Mouse (Mus musculus) frontal cortex, adult (tissue): ENCODE measurements at regions not wholly inside any gene's neighbourhood (a gene's known extent, or its start where the extent isn't known, plus 50 kb on each side); places are given as distances from the start of the nearest gene placed in this dataset.

Source experiments
- ATAC-seq: cut with Nextera tagmentation; 2 replicates; pipeline ENCODE4 v1.9.2; 2017; ENCODE audit warnings: mild to moderate bottlenecking, moderate library complexity, mixed read lengths; ENCODE audit not compliant: low TSS enrichment

GRCm38 (mm10) chr9:73319704-73320307, 206.6 kb downstream of the Rsl24d1 start:
- ATAC-seq: 0 out of 2 replicates have a peak, but pooled peaks have one; percentile 16

GRCm38 (mm10) chr9:73331066-73331465, 217.8 kb downstream of the Rsl24d1 start:
- no peak for ATAC-seq

DNA sequence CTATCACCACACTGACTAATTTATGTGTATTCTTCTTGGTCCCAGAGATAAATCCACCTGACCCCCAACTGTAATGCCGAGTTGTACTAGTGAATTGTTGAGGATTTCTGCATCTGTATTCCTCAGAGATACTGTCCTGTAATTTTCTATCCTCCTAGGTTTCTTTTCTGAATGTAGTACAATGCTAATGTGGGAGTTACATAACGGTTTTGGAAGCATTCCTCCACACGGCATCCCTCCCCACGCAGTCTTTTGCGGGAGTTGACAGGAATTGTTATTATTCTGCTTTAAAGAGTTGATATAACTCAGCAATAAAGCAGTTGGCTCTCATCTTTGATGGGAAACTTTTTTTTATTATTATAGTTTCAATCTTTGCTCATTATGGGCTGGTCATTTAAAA, 222.8 kb downstream of the Rsl24d1 start:
- peak; percentile 95 for ATAC-seq

GRCm38 (mm10) chr9:73337045-73337740, 224.0 kb downstream of the Rsl24d1 start:
- ATAC-seq: peak; percentile 99

GRCm38 (mm10) chr9:73355876-73356275, 242.7 kb downstream of the Rsl24d1 start:
- no peak for ATAC-seq

GRCm38 (mm10) chr9:73358968-73359367, 245.7 kb downstream of the Rsl24d1 start:
- no peak for ATAC-seq

DNA sequence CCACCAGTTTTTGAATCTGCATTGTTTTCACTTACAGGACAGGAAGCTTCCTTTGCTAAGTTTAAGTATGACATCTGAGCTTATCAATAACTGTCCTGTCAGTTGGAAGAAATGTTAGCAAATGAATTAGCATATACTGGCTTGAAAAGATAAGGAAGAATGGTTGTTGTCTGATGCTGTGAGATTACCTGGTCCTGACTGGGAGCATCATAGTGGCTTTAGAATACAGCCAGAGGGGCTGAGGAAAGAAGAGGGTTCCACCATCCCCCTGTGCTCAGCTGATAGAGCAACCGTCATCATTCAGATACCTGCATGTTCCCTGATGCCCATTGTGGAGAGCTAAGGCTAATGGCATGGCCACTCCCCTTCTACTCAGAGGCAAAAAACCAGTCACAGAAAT, 267.5 kb downstream of the Rsl24d1 start:
- ATAC-seq: no peak

GRCm38 (mm10) chr9:73392036-73392435, 278.8 kb downstream of the Rsl24d1 start:
- no peak for ATAC-seq

DNA sequence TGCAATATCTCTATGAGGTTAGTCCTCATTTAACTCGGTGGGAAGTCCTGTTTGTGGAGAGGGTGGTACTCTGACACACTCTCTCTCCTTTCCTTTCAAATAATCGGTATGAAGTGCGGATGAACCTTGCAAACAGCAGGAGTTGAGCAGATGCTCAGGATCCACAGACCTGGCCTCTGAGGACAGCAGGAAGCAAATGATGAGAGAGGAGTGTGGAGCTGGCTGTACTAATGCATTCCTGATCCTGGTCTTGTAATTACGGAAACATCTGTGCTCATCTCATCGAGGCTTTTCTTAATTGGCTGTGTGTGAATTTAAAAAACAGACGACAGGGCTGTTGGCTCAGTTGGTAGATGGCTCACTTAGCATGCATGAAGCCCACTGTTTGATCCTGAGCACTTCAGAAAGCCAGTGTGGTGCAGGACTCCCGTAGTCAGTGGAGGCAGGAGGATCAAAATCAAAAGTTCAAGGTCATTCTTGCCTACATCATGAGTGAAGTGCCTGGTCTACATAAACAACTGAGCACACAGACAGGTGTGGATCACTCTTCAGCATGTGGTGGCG, 300.2 kb downstream of the Rsl24d1 start:
- no peak for ATAC-seq

DNA sequence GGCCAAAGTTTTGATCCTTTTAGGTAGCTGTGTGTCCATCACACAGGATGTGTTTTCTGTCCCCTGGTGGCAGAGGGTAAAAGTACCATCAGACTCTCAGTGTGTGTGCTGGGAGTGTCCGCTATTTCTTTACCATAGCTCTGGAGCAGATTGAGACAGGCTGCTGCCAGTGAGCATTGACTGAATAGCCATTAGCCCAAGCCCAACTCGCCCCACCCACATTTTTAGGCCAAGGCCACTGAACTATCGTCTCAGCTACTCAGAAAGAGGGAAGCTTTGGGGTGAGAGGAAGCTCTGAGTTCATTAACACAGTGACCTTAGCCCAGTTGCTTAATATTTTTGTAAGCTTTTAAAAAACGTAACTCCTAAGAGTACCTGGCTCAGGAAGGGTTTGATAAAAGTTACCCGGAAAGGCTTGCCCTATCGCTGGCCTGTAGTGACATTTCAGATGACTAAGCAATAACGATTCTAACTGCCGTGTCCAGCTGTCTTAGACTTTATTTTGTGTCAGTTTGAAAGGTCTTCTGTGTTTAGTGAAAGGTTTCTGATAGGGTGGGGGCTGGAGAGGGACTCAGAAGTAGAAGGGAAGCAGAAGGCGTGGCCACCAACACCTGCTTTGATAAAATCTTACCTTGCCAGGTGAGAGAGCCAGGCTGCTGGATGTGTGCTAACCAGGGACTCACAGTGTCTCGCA, 303.0 kb downstream of the Rsl24d1 start:
- ATAC-seq: no peak
